Mouse (Mus musculus): ENCODE results near the gene Fam174b. TPM values are rescaled to one million over a fixed set of nuclear protein-coding genes. Genes with fewer than 3 reads are reported as not detected.

The Fam174b gene
- polyA plus RNA-seq, 1 experiment from 2014 or later, result 34.5 TPM

Small RNA genes within 50 kb of the gene (microRNA-seq; reads per million reads assigned to microRNA genes)
- gene Mir7234, result not detected

Other genes with a start within 250 kb of the Fam174b start
- gene Chd2, start 198.5 kb upstream of the Fam174b start, polyA plus RNA-seq (2015; fragmentation: Nextera tagmentation; extraction: Ambion mirVana), result 56.6 and 61.7 TPM in 2 replicates